Mouse (Mus musculus) heart, adult 8-10 months (tissue): Measurements from ENCODE around the gene Rab42. TPM values are rescaled to one million over a fixed set of nuclear protein-coding genes. Genes with fewer than 3 reads are reported as not detected.

Experiments
- DNase-seq: peaks from one replicate; pipeline ENCODE4 v3.0.0; 2022; ENCODE audit warnings: low spot score
- total RNA-seq, 4 experiments: library from RNA; stranded (reverse); gene quantifications; 2 replicates each; pipeline ENCODE4 v1.2.4; 2022

Rab42 gene
- 1 to 10 TPM in 2 of 4 experiments, under 1 TPM in 1, not detected in 1; 0.59 to 2.6 (median 1.7) TPM for total RNA-seq

DNA sequence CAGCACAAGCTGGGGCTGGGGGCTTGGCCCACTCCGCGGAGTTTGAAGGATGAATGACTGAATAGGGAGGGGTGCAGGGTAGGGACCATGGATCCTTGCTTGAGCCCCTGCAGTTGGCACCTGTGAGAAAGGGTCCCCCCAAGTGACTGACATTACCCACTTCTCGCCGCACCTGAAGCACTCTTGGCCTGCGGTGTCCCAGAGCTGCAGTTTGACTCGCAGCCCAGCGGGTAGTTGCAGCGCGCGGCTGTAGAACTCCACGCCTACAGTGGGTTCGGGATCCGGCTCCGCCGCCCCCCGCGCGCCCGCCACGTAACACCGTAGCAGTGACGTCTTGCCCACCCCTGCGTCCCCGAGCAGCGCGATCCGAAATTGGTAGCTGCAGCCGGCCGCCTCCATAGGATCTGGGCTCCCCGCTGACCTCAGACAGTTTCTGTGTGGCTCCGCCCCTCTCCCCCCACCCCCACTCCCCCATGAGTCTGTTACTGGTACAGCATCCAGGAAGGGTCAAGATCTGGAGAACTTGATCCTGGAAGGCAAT lies at the start of gene Rab42:
Rab42 (minus strand) TSS at position 447 of the 541 bp plus-strand sequence.
- DNase-seq: peak; percentile 32

- DNase-seq: no peak
Observed at GRCm38 (mm10) chr4:132352739-132353138, 49.6 kb upstream of the Rab42 start.

DNA sequence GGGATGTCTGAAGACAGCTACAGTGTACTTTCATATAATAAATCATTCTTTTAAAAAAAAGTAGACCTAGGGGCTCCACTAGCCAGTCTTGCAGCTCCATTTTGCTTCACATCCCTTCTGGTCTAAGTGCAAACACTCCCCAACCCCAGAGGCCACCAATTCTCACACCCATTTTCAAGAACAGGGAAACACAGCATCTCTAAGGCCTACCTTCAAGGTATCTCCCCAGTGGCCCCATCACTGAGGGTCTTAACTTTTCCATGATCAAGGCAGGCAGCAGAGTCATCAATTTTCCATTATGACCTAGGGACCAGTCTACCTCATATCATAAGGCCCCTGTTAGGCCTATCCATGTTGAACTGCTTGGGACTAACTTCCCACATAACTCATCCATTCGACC lies 48.2 kb upstream of the Rab42 start:
- DNase-seq: no peak

DNA sequence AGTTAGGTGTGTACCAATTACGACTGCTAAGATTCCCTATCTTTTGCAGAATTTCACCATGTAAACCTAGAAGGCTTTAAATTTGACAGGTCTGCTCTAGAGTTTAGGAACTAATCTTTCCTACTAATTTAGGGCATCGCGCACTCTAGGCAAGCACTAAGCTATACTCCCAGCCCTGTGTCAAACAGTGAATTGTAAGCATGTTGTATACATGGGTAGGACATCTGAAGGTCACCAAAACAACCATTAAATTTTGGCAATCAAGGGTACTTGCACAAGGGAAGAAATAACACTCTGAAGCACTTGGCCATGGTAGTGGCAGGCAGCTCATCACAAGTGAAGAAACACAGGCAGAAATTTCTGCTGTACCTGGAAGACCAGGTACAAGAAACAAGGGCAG lies 47.7 kb upstream of the Rab42 start:
- no peak for DNase-seq

DNA sequence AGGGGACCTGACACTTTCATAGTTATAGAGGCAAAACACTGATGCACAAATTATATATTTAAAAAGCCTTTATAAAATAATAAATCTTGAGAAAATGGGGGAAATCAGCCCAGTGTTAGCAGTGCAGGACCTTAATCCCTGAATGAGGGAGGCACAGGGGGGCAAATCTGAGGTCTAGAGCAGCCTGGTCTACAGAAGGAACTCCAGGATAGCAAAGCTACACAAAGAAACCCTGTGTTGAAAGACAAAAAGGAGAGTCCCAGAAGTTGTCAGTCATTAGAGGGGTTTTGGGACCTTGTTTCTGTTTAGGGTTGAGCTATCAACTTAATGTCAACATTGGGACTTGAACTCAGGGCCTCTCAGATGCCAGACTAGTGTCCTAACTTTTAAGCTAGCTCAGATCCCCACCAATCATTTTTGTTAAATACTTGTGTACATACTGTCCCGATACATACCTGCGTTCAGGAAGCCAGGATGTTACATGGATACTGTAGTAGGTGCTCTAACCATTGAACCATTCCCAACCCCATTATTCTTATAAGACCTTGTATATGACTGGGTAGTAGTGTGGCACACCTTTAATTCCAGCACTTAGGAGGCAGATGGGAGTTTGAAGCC lies 47.0 kb upstream of the Rab42 start:
- no peak for DNase-seq

- no peak for DNase-seq
Observed at GRCm38 (mm10) chr4:132349495-132350122, 46.4 kb upstream of the Rab42 start.

GRCm38 (mm10) chr4:132346661-132347060 lies 43.5 kb upstream of the Rab42 start:
- DNase-seq: no peak

DNA sequence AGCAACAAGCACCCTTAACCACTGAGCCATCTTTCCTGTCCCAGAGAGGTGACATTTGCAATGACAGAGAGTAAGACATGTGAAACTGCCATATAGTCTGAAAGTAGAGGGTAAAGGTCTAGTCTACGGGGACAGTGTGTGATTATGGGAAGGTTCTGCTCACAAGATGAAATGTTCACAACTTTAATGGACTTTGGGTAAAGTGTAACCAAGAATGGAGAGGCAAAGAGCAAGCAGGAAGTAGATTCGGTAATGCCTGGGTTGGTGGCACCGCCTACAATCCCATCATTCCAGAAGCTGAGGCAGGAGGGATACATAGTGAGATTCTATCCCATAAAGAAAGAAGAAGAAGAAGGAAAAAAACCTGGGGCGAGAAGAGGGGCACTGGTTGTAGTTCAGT lies 43.1 kb upstream of the Rab42 start:
- DNase-seq: no peak

- no peak for DNase-seq
Observed at GRCm38 (mm10) chr4:132345843-132346212, 42.6 kb upstream of the Rab42 start.

DNA sequence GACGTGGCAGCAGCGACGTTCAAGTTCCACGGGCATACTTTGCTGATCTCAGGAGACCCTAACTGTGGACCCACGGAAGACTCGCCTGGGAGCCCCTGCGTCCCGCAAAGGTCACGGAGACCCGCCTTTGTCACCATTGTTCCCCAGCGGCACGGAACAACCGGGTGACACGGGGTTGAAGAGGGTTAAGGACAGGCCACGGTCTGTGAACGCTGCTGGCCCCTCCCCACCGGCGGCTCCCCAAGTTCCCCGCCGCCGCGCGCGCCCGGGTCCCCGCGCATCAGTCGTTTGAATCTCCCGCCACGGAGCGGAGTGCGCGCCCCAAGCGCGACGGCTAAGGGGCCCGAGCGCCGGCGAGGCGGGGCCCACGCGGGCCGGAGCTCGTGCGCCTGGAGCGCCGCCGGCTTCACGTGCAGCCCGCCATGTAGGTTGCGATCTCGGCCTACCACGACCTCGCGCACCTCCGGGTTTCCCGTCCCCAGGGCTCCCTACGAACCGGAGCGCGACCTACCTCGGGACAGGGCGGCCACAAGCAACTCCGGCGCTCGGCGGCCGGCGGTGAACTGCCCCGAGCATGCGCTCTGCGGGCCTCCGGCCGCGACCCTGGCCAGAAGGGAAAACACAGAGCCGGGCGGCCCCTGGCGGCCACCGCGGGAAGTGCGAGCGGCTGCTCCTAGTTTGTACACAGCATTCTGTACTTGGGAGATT lies 42.1 kb upstream of the Rab42 start:
- DNase-seq: peak; percentile 94

DNA sequence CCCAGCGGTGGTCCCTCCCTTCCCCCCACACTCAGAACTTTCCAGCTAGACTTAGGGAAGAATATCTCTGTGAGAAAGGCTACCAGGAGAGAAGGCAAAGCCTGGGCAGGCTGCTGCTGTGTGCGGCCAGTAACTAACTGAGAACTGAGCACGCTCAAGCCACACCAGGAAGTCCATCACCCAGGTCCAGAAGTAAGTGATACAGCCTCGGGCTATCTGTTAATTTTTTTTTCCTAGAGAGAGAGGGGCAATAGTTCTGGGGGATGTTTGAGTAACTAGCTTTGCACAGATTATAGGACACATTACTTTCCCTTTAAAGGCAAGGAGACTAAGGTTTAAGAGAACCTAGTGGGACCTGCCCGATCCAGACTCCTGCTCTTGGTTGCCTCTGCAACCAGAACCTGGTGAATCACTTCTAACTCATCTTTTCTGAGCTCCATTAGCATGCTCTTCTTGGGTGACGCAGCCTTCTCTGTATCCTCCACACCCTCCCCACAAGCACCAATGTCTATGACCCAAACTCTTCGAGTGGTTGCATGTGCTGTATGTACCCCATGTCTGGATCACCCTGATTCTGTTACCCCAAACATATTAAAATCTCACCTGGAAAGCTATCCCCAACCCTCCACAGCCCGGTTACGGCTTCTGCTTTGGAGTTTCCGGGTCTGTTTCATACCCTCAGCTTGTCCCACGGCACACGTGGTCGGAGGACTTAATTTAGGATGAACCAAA lies 41.4 kb upstream of the Rab42 start:
- no peak for DNase-seq

DNA sequence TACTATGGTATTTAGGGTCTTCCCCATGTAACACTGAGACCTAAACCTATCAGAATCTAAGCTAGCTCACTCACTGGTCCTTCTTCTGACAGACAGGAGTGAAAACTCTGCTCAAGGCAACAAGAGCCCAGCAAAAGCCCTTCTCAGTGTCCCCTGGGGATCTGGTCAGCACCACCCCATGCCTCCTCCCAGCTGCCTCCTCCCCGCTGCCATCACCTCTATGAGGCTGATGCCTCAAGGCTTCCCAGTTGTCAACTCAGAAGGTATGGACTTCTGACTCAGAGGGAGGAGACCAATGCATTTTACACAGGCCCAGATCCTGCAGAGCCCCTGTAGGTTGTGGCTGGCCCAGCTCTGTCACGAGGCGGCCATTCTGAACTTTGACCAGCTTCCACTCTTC lies 38.3 kb upstream of the Rab42 start:
- no peak for DNase-seq

DNA sequence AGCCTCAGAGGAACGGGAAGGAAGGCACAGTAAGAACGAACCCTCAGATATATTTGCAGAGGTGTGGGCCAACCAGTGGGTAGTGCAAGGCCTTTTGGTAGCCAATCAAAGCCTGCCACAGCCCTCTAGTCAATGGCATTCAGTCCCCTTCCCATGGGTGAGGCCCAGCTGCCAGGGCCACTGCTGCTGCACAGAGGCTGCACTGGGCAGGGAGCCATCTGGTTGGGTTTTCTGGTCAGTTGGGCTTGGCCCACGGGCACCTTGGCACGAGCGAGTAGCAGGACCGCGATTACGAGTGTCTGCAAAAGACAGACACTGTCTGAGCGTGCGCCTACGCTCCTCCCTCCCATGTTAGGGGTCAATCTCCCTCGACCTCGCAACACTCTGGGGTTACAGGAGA lies 35.8 kb upstream of the Rab42 start:
- peak; percentile 50 for DNase-seq

DNA sequence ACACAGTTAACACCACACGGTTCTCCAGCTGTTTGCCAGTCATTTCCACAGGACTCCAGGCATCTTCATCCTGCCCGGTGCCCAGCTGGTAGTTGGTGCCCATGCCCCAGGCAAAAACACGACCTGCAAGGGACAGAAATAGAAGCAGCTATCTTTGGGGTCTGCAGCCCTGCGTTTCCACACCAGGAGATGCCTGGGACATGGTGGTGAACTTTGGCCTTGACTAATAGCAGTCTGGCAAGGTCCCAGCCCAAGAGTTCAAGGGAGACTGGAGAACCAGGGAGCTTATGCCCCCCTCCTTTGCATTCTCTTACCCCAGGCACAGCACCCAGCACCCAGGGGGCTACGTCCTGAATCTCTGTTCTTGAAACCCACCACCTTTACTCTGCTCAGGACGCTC lies 29.7 kb upstream of the Rab42 start:
- no peak for DNase-seq

GRCm38 (mm10) chr4:132331960-132332359 lies 28.8 kb upstream of the Rab42 start:
- DNase-seq: no peak

DNA sequence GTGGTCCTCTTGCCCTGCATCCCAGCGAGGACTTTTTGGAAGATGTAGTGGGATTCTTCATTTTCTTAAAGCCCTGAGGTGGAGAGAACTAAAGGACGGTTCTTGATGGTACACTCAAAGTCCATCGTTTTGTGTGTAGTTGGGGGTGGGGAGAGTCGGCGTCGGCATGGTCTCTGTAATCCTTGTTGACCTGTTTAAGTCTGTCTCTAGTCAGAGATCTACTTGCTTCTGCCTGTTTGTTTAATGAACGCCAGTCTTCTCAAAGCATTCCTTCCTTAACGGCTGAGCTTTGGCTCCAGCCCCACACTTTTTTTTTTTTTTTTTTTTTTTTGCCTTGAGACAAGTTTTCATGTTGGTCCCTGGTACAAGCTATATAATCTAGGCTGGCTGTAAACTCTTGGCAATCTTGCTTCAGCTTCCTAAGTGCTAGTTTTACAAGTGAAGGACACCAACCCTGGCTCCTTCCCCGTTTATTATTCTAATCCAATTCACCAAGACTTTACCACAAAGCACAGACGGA lies 26.7 kb upstream of the Rab42 start:
- no peak for DNase-seq

DNA sequence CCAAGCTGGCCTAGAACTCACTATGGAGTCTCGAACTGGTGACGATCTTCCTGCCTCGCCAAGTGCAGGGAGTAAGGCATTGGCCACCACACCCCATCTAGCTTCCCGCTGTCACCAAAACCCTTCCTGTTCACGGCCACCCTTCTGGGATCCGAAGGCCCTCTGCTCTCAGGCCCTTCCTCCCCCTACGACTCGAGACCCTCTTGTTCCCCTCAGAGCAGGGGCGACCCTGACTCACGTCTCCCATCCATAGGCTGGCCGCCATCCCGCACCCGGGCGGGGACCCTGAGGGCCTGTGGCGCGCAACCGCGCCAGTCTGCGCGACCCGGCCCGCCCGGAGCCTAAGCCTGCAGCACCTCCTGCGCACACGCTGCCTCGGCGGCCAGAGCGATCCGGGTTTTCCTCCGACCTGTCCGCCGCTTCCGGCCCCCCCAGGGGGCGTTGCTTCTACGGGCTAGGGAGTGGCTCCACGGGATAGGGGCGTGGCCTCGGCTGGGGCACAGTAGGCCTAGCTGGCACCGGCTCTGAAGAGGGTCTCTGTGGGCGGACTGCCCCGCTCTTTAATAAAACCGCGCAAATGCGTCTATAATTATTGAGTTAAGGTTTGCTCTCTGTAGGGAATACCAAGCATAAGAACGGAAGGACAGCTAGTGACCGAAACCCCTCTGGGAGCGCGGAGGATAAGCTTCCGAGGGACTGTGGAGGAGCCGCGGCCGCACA lies 26.1 kb upstream of the Rab42 start, which contains the start of gene Trnau1ap:
Trnau1ap (minus strand) TSS at position 424 of the 720 bp plus-strand sequence.
- DNase-seq: peak; percentile 90

DNA sequence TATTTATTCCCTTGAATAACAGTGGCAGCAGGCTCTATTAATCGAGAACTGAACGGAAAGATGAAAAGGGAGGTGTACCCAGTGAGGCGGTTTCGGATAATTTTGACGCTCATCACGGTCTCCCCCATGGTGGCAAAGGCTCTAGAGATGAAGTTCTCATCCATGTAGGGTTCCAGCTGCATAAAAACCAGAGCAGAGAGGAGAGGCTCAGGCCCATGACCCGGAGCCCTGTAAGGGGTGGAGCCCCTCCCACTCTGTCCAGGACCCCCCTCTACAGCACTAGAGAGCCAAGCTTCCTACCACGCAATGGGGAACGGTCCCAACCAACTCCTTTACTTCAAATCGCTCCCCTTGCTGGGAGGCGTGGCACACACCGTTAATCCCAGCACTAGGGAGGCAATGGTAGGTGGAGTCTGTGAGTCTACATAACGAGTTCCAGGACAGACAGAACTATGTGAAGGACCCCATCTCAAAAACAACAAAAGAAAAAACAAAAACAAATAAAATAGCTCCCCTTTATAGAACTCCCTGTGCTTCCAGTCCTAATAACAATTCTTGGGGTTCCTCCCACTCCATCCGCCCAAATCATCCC lies 25.3 kb upstream of the Rab42 start:
- no peak for DNase-seq

GRCm38 (mm10) chr4:132326481-132326880 lies 23.3 kb upstream of the Rab42 start:
- DNase-seq: no peak

DNA sequence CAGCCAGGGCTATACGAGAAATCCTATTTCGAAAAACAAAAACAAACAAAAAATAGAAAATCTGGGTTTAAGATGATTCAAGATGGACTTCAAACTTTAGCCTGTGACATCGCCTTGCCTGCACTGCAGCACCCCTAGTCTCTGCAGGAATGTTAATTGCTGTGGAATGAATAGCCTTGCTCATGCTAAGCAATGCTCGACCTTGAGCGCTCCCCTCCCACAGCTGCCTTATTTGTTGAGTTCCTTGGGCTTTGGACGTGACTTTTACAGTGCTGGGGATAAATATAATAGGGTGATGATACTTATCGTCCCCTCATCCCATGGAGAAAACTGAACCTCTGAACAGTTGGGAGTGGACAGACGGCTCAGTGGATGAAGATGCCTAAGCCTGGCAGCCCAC lies 12.5 kb upstream of the Rab42 start:
- DNase-seq: no peak

DNA sequence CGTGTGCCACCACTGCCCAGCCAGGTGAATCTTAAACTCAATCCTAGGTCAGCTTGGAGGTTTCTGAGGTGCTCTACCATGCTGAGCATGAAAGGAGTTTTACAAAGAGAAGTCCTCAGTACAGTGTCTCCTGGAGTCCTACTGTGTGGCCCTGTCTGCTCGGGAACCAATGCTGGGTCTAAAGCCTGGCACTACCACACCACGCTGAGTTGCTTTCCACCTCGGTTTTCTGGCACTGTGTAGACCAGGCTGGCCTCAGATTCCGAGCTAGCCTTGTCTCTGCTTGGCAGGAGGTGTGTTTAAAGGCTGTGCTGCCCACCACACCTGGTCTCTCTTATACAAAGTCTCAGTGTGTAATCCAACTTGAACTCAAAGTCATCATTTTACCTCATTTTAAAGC lies 9.4 kb upstream of the Rab42 start:
- no peak for DNase-seq
